Mouse (Mus musculus) embryonic fibroblast, embryonic 13.5 days (primary cell): ENCODE measurements at regions not wholly inside any gene's neighbourhood (a gene's known extent, or its start where the extent isn't known, plus 50 kb on each side); places are given as distances from the start of the nearest gene placed in this dataset.

Experiments used
- CTCF ChIP-seq: IDR thresholded peaks from 2 replicates; pipeline ENCODE4 v1.5.1; 2011; ENCODE audit warnings: mild to moderate bottlenecking, control low read depth, low read length, moderate library complexity, borderline replicate concordance; ENCODE audit not compliant: insufficient read depth
- POLR2A ChIP-seq: IDR thresholded peaks from 2 replicates; pipeline ENCODE4 v1.6.1; 2011; ENCODE audit warnings: low read depth, mild to moderate bottlenecking, control low read depth, low read length, moderate library complexity

DNA sequence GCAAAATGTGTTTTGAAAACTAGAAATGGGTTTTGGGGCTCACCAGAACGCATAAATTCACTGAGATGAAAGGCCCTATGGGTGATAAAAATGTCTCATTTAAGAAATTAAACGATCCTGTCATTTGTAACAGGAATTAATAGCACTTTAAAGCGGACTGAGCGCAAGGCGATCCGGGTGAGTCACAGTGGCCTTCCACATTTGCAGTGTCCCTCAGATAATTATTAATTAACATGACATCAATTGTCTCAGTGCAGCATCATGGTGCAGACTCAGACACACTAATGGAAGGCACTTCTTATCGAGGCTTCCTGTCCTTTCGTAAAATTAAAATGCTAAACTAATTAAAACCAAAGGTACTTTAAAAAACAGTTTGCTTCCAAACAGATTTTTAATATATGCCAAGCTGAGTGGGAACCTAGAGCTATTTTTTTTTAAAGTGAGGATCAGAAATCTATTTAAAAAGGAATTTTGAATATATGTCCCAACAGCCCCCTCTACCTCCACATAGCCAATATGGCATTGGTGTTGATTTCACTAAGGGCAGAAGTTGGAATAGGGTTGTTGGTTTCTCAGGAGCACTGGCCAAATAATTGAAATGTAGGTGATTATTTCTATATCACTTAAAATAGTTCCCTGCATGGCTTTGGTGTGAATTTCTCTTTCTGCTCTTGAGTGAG is 262.0 kb upstream of the Id2 start:
- TF ChIP-seq CTCF = no peak
- TF ChIP-seq POLR2A = no peak
